Mouse (Mus musculus): ENCODE data around the gene Tpo.

The Tpo gene

GRCm38 (mm10) chr12:30020447-30020846 is 112.0 kb downstream of the Tpo start:
- DNase-seq (ENCODE audit: low spot score in 2 of 2): no peak

DNA sequence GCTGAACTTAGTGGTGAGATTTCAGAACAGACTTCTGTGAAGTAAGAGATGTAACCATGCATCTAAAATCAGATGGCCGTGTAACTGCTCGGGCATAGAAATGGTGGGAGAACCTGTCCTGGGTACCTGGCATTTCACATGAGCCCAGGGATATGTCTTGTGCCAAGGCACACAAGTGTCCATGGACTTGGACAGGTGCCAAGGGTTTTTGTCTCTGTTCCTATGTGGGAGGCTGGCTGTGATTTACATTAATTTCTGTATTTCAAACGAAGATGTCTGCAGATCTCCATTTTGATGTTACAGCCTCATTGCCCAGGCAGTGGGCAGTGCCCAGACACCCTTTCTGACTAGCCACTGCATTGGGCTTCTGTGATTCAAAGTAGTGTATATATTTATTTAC is 115.3 kb downstream of the Tpo start:
- no peak for DNase-seq (ENCODE audit: low spot score in 2 of 2)

GRCm38 (mm10) chr12:30015501-30015900 is 116.9 kb downstream of the Tpo start:
- DNase-seq (ENCODE audit: low spot score in 2 of 2): no peak

- no peak for DNase-seq (ENCODE audit: low spot score in 2 of 2)
Observed at GRCm38 (mm10) chr12:30008741-30009140, 123.7 kb downstream of the Tpo start.

- no peak for DNase-seq (ENCODE audit: low spot score in 2 of 2)
Observed at GRCm38 (mm10) chr12:30006586-30006985, 125.8 kb downstream of the Tpo start.

All from urinary bladder, postnatal 36 days (tissue).